Mouse (Mus musculus) liver, embryonic 14.5 days (tissue): ENCODE measurements around the gene Slc36a4. TPM values are rescaled to one million over a fixed set of nuclear protein-coding genes. Genes with fewer than 3 reads are reported as not detected.

Source experiments
- ATAC-seq: fragments of 200-750 bp; cut with Nextera tagmentation; 2 replicates; pipeline ENCODE4 v1.8.0; 2017; ENCODE audit warnings: moderate number of reproducible peaks, mild to moderate bottlenecking, moderate library complexity; ENCODE audit not compliant: insufficient read depth
- DNase-seq, 3 experiments: peaks; one replicate each; pipeline ENCODE4 v3.0.0-alpha.2; 2012 to 2013; ENCODE audit warnings: low read depth in 3 of 3, low spot score in 3 of 3
- H3K27ac ChIP-seq: fragments of 300-500 bp; sonication (generic); 2 replicates; pipeline ENCODE4 v1.5.1; 2014; ENCODE audit warnings: moderate library complexity, mild to moderate bottlenecking, control low read depth, inconsistent platforms
- H3K27me3 ChIP-seq: fragments of 300-500 bp; sonication (generic); 2 replicates; pipeline ENCODE4 v1.6.1; 2014; ENCODE audit warnings: mild to moderate bottlenecking, low read length, moderate library complexity; ENCODE audit not compliant: control insufficient read depth, insufficient read depth
- H3K36me3 ChIP-seq: fragments of 300-500 bp; sonication (generic); replicated peaks from 2 replicates; pipeline ENCODE4 v1.6.1; 2014; ENCODE audit warnings: low read depth; ENCODE audit not compliant: control insufficient read depth, insufficient read depth
- H3K4me1 ChIP-seq, 2 experiments: fragments of 200-500 bp in 1 of 2; fragments of 300-500 bp in 1 of 2; sonication (generic) in 1 of 2; replicated peaks; 2 replicates each; pipeline ENCODE4 v1.6.1; 2012 to 2014; ENCODE audit warnings: antibody characterized with exemption in 1 of 2, inconsistent platforms in 1 of 2, low read length in 1 of 2; ENCODE audit not compliant: control insufficient read depth in 2 of 2, insufficient read depth in 2 of 2
- H3K4me2 ChIP-seq: fragments of 300-500 bp; sonication (generic); 2 replicates; pipeline ENCODE4 v1.6.1; 2014; ENCODE audit warnings: low read depth, mild to moderate bottlenecking, control low read depth, moderate library complexity
- H3K4me3 ChIP-seq, 2 experiments: fragments of 200-500 bp in 1 of 2; fragments of 300-500 bp in 1 of 2; sonication (generic) in 1 of 2; 2 replicates each; pipeline ENCODE4 v1.5.1; 2012 to 2014; ENCODE audit warnings: low read depth in 2 of 2, low read length in 2 of 2, mild to moderate bottlenecking in 2 of 2, control low read depth in 1 of 2, inconsistent platforms in 1 of 2, moderate library complexity in 1 of 2; ENCODE audit not compliant: insufficient read depth in 1 of 2
- H3K9ac ChIP-seq: fragments of 300-500 bp; sonication (generic); replicated peaks from 2 replicates; pipeline ENCODE4 v1.6.1; 2014; ENCODE audit warnings: mild to moderate bottlenecking, control low read depth, moderate library complexity
- H3K9me3 ChIP-seq: fragments of 300-500 bp; sonication (generic); 2 replicates; pipeline ENCODE4 v1.6.1; 2016; ENCODE audit warnings: low read length, mixed read lengths; ENCODE audit not compliant: control insufficient read depth
- CTCF ChIP-seq: IDR thresholded peaks from 2 replicates; pipeline ENCODE4 v1.5.1; 2016; ENCODE audit warnings: antibody characterized with exemption, low read depth, control low read depth
- EP300 ChIP-seq: IDR thresholded peaks from 2 replicates; pipeline ENCODE4 v1.6.1; 2016; ENCODE audit warnings: antibody characterized with exemption, low read depth
- WGBS: fragments of 180-500 bp; shearing (Covaris S2); extraction: QIAGEN DNeasy Blood & Tissue Kit; methylation state at CpG from one replicate; pipeline ENCODE4 v1.1.7; 2014; ENCODE audit not compliant: insufficient replicate concordance; 5-methylcytosine and 5-hydroxymethylcytosine counted together
- polyA plus RNA-seq, 2 experiments: library from polyadenylated mRNA; depleted of rRNA in 1 of 2; stranded (reverse) in 1 of 2; unstranded in 1 of 2; fragments of >200 nt; fragmentation: Nextera tagmentation in 1 of 2; extraction: Ambion mirVana in 1 of 2; gene quantifications; 2 replicates each; pipeline versions ENCODE4 v1.2.1 to v1.2.3; 2012 to 2014

The Slc36a4 gene
- polyA plus RNA-seq, 2 experiments = 0.66 to 1.8 TPM

DNA sequence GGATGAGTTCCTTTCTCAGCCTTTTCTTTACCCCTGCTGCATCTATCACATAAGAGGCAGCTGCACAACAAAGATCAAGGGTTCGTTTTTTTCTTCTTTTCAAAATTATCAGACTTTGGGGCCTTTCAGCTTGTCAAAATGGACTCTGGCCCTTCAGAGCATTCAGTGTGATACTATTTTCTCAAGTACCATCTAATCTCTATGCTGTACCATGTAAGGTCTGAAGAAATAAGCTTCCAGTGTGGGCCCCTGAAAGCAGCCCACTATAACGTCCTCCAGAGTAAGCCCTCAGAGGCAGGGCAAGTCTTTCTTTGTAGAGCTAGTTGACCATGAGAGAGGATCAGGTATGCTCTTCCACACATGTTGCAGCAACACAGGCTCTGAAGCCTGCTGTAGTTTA lies 77.1 kb downstream of the Slc36a4 start:
- Histone ChIP-seq H3K27ac (no peak overlapping the region), H3K4me2 (no peak overlapping the region), H3K9ac (no peak overlapping the region), H3K4me1 (no peaks in the 10 kb centered on the region), H3K9me3 (no peaks in the 10 kb centered on the region), H3K36me3 (no peaks in the 10 kb centered on the region), H3K4me3 (no peak overlapping the region), H3K27me3 (no peaks in the 10 kb centered on the region)
- no peak for DNase-seq
- TF ChIP-seq CTCF (no peak), EP300 (no peak)
- 36% methylated on average over 2 of the region's 2 CpGs for WGBS
- ATAC-seq = no peak

DNA sequence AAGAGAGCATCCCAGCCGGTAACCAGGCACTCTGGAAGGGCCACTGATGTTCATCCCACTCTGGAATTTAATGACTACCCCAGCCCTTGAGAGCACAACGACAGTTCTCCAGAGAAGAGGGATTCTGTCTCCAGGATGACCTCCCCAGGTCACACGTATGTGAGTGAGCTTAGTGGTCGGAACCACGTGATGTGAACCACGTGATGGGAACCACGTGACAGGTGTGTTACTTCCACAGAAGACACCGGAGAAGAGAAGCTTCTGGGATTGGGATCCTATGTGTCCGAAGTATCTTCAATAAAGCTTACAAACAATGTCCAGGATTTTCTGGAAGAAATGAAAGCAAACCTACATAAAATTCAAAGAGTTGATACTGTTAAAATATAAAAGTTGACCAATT lies 82.5 kb downstream of the Slc36a4 start:
- Histone ChIP-seq H3K4me2 (no peak overlapping the region), H3K9me3 (no peaks in the 10 kb centered on the region), H3K27ac (no peak overlapping the region), H3K4me1 (no peaks in the 10 kb centered on the region), H3K9ac (no peak overlapping the region), H3K36me3 (no peaks in the 10 kb centered on the region), H3K27me3 (no peaks in the 10 kb centered on the region), H3K4me3 (no peak overlapping the region)
- DNase-seq = no peak
- 61% methylated on average over 9 of the region's 9 CpGs for WGBS
- ATAC-seq = no peak
- TF ChIP-seq CTCF (no peak), EP300 (no peak)

Other genes with a start within 250 kb of the Slc36a4 start
- gene Smco4, start 216.3 kb upstream of the Slc36a4 start, polyA plus RNA-seq (2012; rRNA removed) = 3.4 and 5.8 TPM in 2 replicates
- gene Smco4, start 216.3 kb upstream of the Slc36a4 start, polyA plus RNA-seq (2014; fragmentation: Nextera tagmentation; extraction: Ambion mirVana) = 1.4 and 2.3 TPM in 2 replicates
- gene Deup1, start 81.8 kb upstream of the Slc36a4 start, polyA plus RNA-seq (2012; rRNA removed) = 0.02 and 0.03 TPM in 2 replicates
- not detected in 2 replicates for gene Deup1, start 81.8 kb upstream of the Slc36a4 start, polyA plus RNA-seq (2014; fragmentation: Nextera tagmentation; extraction: Ambion mirVana)
- gene Mtnr1b, start 164.8 kb downstream of the Slc36a4 start, polyA plus RNA-seq (2012; rRNA removed) = not detected in 2 replicates
- not detected in 2 replicates for gene Mtnr1b, start 164.8 kb downstream of the Slc36a4 start, polyA plus RNA-seq (2014; fragmentation: Nextera tagmentation; extraction: Ambion mirVana)